Mouse (Mus musculus): ENCODE results near the gene Adamts3.

The Adamts3 gene

GRCm38 (mm10) chr5:89816610-89817009 lies 66.5 kb downstream of the Adamts3 start:
- DNase-seq (ENCODE audit: low spot score) = no peak

- DNase-seq (ENCODE audit: low spot score) = no peak
Observed at GRCm38 (mm10) chr5:89814552-89814951, 68.6 kb downstream of the Adamts3 start.

- DNase-seq (ENCODE audit: low spot score) = no peak
Observed at GRCm38 (mm10) chr5:89800181-89800816, 82.8 kb downstream of the Adamts3 start.

- no peak for DNase-seq (ENCODE audit: low spot score)
Observed at GRCm38 (mm10) chr5:89793706-89794105, 89.4 kb downstream of the Adamts3 start.

- no peak for DNase-seq (ENCODE audit: low spot score)
Observed at GRCm38 (mm10) chr5:89784635-89785034, 98.5 kb downstream of the Adamts3 start.

GRCm38 (mm10) chr5:89779823-89780222 lies 103.3 kb downstream of the Adamts3 start:
- DNase-seq (ENCODE audit: low spot score) = no peak

- DNase-seq (ENCODE audit: low spot score) = no peak
Observed at GRCm38 (mm10) chr5:89778610-89779009, 104.5 kb downstream of the Adamts3 start.

- no peak for DNase-seq (ENCODE audit: low spot score)
Observed at GRCm38 (mm10) chr5:89777411-89777810, 105.7 kb downstream of the Adamts3 start.

- no peak for DNase-seq (ENCODE audit: low spot score)
Observed at GRCm38 (mm10) chr5:89770655-89771355, 112.3 kb downstream of the Adamts3 start.

GRCm38 (mm10) chr5:89763189-89764187 lies 119.6 kb downstream of the Adamts3 start:
- no peak for DNase-seq (ENCODE audit: low spot score)

GRCm38 (mm10) chr5:89760368-89760767 lies 122.8 kb downstream of the Adamts3 start:
- DNase-seq (ENCODE audit: low spot score) = no peak

GRCm38 (mm10) chr5:89751836-89752235 lies 131.3 kb downstream of the Adamts3 start:
- DNase-seq (ENCODE audit: low spot score) = no peak

- no peak for DNase-seq (ENCODE audit: low spot score)
Observed at GRCm38 (mm10) chr5:89748185-89748884, 134.8 kb downstream of the Adamts3 start.

- DNase-seq (ENCODE audit: low spot score) = no peak
Observed at GRCm38 (mm10) chr5:89747149-89747659, 135.9 kb downstream of the Adamts3 start.

- DNase-seq (ENCODE audit: low spot score) = no peak
Observed at GRCm38 (mm10) chr5:89745112-89745511, 138.0 kb downstream of the Adamts3 start.

GRCm38 (mm10) chr5:89734759-89735158 lies 148.4 kb downstream of the Adamts3 start:
- DNase-seq (ENCODE audit: low spot score) = no peak

GRCm38 (mm10) chr5:89730411-89730810 lies 152.7 kb downstream of the Adamts3 start:
- DNase-seq (ENCODE audit: low spot score) = no peak

- no peak for DNase-seq (ENCODE audit: low spot score)
Observed at GRCm38 (mm10) chr5:89728117-89728516, 155.0 kb downstream of the Adamts3 start.

GRCm38 (mm10) chr5:89727497-89728057 lies 155.6 kb downstream of the Adamts3 start:
- DNase-seq (ENCODE audit: low spot score) = no peak

GRCm38 (mm10) chr5:89714552-89714951 lies 168.6 kb downstream of the Adamts3 start:
- DNase-seq (ENCODE audit: low spot score) = no peak

Data from testis, postnatal 14 days (tissue).